Mouse (Mus musculus) R1 (cell line): Measurements from ENCODE around the gene Rab29.
A peak's percentile ranks its signal among the peaks of the same experiment; 100 is the strongest.
"Not testable (repeated sequence)": the region's sequence is repeated elsewhere in the genome, so short reads cannot be mapped to it uniquely, and the experiment has no call there.

Source experiments
- DNase-seq: peaks from one replicate; pipeline ENCODE4 v3.0.0-alpha.2; 2018; ENCODE audit warnings: low read depth, low spot score

Gene Rab29

GRCm38 (mm10) chr1:131861811-131862210 is 5.2 kb upstream of the Rab29 start:
- no peak for DNase-seq

- DNase-seq, result no peak
Observed at GRCm38 (mm10) chr1:131865596-131865995, 1.4 kb upstream of the Rab29 start.

- DNase-seq, result no peak
Observed at GRCm38 (mm10) chr1:131866304-131866999, 572 bp upstream of the Rab29 start.

GRCm38 (mm10) chr1:131867946-131868290 is 894 bp downstream of the Rab29 start:
- DNase-seq, result no peak

GRCm38 (mm10) chr1:131869561-131869960 is 2.5 kb downstream of the Rab29 start:
- DNase-seq, result no peak

- no peak for DNase-seq
Observed at GRCm38 (mm10) chr1:131872856-131873255, 5.8 kb downstream of the Rab29 start.

- DNase-seq, result peak; percentile 79
Observed at GRCm38 (mm10) chr1:131879816-131880215, 12.8 kb downstream of the Rab29 start.

GRCm38 (mm10) chr1:131882787-131883186 is 15.8 kb downstream of the Rab29 start:
- DNase-seq, result peak; percentile 83

GRCm38 (mm10) chr1:131886173-131886572 is 19.1 kb downstream of the Rab29 start:
- DNase-seq, result peak; percentile 48

- DNase-seq, result no peak
Observed at GRCm38 (mm10) chr1:131886641-131887040, 19.6 kb downstream of the Rab29 start.

- DNase-seq, result peak; percentile 99
Observed at GRCm38 (mm10) chr1:131890043-131890658, 23.1 kb downstream of the Rab29 start.

GRCm38 (mm10) chr1:131891436-131891835 is 24.4 kb downstream of the Rab29 start:
- peak; percentile 91 for DNase-seq

- DNase-seq, result no peak
Observed at GRCm38 (mm10) chr1:131902679-131903078, 35.7 kb downstream of the Rab29 start.

GRCm38 (mm10) chr1:131903251-131903650 is 36.2 kb downstream of the Rab29 start:
- DNase-seq, result no peak

- DNase-seq, result peak; percentile 67
Observed at GRCm38 (mm10) chr1:131905497-131905896, 38.5 kb downstream of the Rab29 start.

GRCm38 (mm10) chr1:131908456-131908855 is 41.4 kb downstream of the Rab29 start:
- DNase-seq, result no peak

- not testable (repeated sequence) for DNase-seq
Observed at GRCm38 (mm10) chr1:131909236-131909635, 42.2 kb downstream of the Rab29 start.

GRCm38 (mm10) chr1:131910001-131910648 is 43.1 kb downstream of the Rab29 start, which contains the start of gene Nucks1:
Gene Nucks1, plus strand, starts transcription at chr1:131910534.
- peak; percentile 99 for DNase-seq

GRCm38 (mm10) chr1:131910674-131911558 is 43.9 kb downstream of the Rab29 start:
- DNase-seq, result peak; percentile 92

GRCm38 (mm10) chr1:131917634-131918033 is 50.6 kb downstream of the Rab29 start:
- no peak for DNase-seq

GRCm38 (mm10) chr1:131919052-131919451 is 52.0 kb downstream of the Rab29 start:
- DNase-seq, result no peak

GRCm38 (mm10) chr1:131922100-131922499 is 55.1 kb downstream of the Rab29 start:
- no peak for DNase-seq
